Mouse (Mus musculus) neural tube, embryonic 12.5 days (tissue): ENCODE results near the gene Top1. TPM values are rescaled to one million over a fixed set of nuclear protein-coding genes. Genes with fewer than 3 reads are reported as not detected.
"Not testable (repeated sequence)": the region's sequence is repeated elsewhere in the genome, so short reads cannot be mapped to it uniquely, and the experiment has no call there.

ENCODE experiments used
- ATAC-seq: fragments of 200-750 bp; cut with Nextera tagmentation; 2 replicates; pipeline ENCODE4 v1.8.0; 2017; ENCODE audit warnings: low read depth, mild to moderate bottlenecking, moderate TSS enrichment, moderate library complexity; ENCODE audit not compliant: low FRiP score
- H3K27ac ChIP-seq: fragments of 300-500 bp; sonication (generic); 2 replicates; pipeline ENCODE4 v1.5.1; 2016
- H3K27me3 ChIP-seq: fragments of 300-500 bp; sonication (generic); replicated peaks from 2 replicates; pipeline ENCODE4 v1.6.1; 2016; ENCODE audit warnings: mild to moderate bottlenecking
- H3K36me3 ChIP-seq: fragments of 300-500 bp; sonication (generic); 2 replicates; pipeline ENCODE4 v1.6.1; 2016; ENCODE audit warnings: mild to moderate bottlenecking
- H3K4me1 ChIP-seq: fragments of 300-500 bp; sonication (generic); 2 replicates; pipeline ENCODE4 v1.6.1; 2016
- H3K4me2 ChIP-seq: fragments of 300-500 bp; sonication (generic); replicated peaks from 2 replicates; pipeline ENCODE4 v1.6.1; 2016; ENCODE audit warnings: mild to moderate bottlenecking
- H3K4me3 ChIP-seq: fragments of 300-500 bp; sonication (generic); 2 replicates; pipeline ENCODE4 v1.5.1; 2016
- H3K9ac ChIP-seq: fragments of 300-500 bp; sonication (generic); 2 replicates; pipeline ENCODE4 v1.6.1; 2016; ENCODE audit warnings: mild to moderate bottlenecking
- H3K9me3 ChIP-seq: fragments of 300-500 bp; sonication (generic); 2 replicates; pipeline ENCODE4 v1.6.1; 2016; ENCODE audit warnings: mild to moderate bottlenecking
- WGBS: fragments of 180-500 bp; shearing (Covaris S2); methylation state at CpG from one replicate; pipeline ENCODE4 v1.1.7; 2016; 5-methylcytosine and 5-hydroxymethylcytosine counted together
- polyA plus RNA-seq: library from polyadenylated mRNA; unstranded; fragments of >200 nt; fragmentation: Nextera tagmentation; extraction: Ambion mirVana; gene quantifications from 2 replicates; pipeline ENCODE4 v1.2.1, GENCODE M21; 2016

Top1 gene
- polyA plus RNA-seq, 1 experiment from 2014 or later: 106 TPM

DNA sequence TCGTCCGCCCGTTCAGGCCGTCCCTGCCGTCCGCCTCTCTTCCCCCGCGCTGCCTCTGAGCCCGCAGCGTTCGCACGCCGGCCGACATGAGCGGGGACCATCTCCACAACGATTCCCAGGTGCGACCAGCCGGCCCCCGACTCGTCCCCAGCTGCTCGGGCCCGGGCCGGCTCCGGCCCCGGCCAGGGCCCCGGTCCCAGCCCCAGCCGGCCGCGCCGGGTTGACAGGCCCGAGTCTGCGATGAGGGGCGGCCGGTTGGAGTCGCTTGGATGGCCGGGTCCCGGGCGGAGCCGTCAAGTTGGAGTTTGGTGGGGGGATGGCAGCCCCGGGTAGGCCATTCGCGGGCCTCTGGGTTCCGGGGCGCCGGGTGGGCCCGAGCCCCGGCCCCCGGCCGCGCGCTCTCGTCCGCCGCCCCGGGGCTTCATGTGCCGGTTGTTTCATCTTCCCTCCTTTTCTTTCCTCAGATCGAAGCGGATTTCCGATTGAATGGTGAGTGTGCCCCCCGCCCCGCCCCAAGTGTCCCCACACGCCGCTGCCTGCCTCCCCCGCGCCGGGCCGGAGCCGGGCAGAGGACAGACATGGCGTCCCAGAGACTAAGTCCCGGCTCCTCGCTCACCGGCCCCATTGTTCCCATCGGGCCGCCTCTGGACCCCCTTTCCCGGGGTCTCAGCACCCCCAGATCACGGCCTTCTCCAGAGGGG, 606 bp downstream of the Top1 start:
- Histone ChIP-seq H3K4me3 (peak overlapping the region; percentile 100), H3K27me3 (no peaks in the 10 kb centered on the region), H3K4me2 (peak overlapping the region; percentile 81), H3K9ac (peak overlapping the region; percentile 99), H3K27ac (peak overlapping the region; percentile 92), H3K9me3 (no peaks in the 10 kb centered on the region), H3K36me3 (no peaks in the 10 kb centered on the region), H3K4me1 (peaks cover 18% of the 10 kb centered on the region)
- under 1% methylated on average over 76 of the region's 76 CpGs for WGBS
- ATAC-seq: peak; percentile 65

DNA sequence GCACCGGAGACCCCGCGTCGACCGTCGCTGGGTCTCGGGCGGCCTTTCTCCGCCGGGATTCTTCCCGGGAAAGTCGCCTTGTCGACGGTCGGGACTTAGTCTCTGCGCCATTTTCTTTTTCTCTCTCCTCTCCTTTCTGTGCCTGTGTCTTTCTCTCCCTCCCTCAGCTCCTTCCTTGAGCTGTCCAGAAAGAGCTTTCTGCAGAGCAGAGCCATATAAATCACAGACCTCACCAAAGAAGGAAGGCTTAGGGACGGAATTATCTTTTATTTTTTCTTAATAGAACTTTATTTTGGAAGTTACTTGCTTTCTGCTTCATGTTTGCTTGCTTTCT, 1.1 kb downstream of the Top1 start:
- peak overlapping the region; percentile 100 for H3K4me3 ChIP-seq
- H3K36me3 ChIP-seq: no peaks in the 10 kb centered on the region
- peak overlapping the region; percentile 81 for H3K4me2 ChIP-seq
- ATAC-seq: no peak
- no peaks in the 10 kb centered on the region for H3K27me3 ChIP-seq
- H3K9me3 ChIP-seq: no peaks in the 10 kb centered on the region
- H3K9ac ChIP-seq: peak overlapping the region; percentile 99
- peaks cover 18% of the 10 kb centered on the region for H3K4me1 ChIP-seq
- peak overlapping the region; percentile 92 for H3K27ac ChIP-seq
- under 1% methylated on average over 17 of the region's 17 CpGs for WGBS

DNA sequence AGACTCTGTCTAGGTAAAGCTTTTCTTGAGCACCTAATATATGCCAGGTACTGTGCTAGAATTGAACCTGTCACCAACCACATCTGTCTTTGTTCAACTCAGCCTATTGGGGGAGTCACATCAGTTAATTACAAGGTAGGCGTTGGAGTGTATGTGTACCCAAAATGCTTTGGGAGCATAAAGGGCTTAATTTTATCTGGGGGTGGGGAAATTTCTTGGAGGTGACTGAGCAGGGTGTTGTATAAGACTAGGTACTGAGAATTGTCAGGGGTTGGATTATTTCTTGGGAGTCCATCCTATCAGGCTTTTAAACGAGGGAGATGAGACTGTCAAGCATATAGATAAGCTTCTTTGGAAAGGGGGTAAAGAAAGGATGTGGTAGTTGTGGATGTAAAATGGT, 2.4 kb downstream of the Top1 start:
- Histone ChIP-seq H3K27ac (no peak overlapping the region), H3K9me3 (no peaks in the 10 kb centered on the region), H3K4me1 (peaks cover 21% of the 10 kb centered on the region), H3K36me3 (peaks cover 11% of the 10 kb centered on the region; the same call in 1 of the 2 replicates), H3K4me2 (peak overlapping the region; percentile 81), H3K27me3 (no peaks in the 10 kb centered on the region), H3K4me3 (peak overlapping the region; percentile 100), H3K9ac (peak overlapping the region; percentile 99)
- ATAC-seq: no peak
- WGBS: 44% methylated on average over 2 of the region's 2 CpGs

DNA sequence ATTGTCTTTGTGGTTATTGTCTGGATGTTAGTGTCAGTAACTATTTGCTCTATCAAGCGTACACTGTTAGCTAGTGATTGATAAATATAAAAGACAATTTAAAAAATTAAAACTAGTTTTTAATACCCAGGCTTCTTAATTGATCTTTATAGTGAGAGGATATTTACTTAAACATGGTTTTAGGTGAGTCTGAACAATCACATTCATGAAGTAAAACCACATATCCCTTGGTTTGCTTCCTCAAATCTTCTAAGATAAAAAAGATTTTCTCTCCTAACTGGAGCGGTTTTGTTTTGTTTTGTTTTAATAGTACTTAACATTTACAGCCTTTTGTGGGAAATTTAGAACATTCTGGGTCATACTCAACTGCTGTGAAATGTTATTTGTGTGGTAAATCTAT, 3.4 kb downstream of the Top1 start:
- no peaks in the 10 kb centered on the region for H3K9me3 ChIP-seq
- ATAC-seq: no peak
- peaks cover 22% of the 10 kb centered on the region for H3K4me1 ChIP-seq
- H3K27me3 ChIP-seq: no peaks in the 10 kb centered on the region
- H3K9ac ChIP-seq: 0 out of 2 replicates have a peak overlapping the region, but pooled peaks have one; percentile 21
- peak overlapping the region; percentile 81 for H3K4me2 ChIP-seq
- H3K4me3 ChIP-seq: peak overlapping the region; percentile 19; the same call in 1 of the 2 replicates
- H3K36me3 ChIP-seq: peaks cover 15% of the 10 kb centered on the region
- H3K27ac ChIP-seq: no peak overlapping the region
- WGBS: 86% methylated on average over 2 of the region's 2 CpGs

DNA sequence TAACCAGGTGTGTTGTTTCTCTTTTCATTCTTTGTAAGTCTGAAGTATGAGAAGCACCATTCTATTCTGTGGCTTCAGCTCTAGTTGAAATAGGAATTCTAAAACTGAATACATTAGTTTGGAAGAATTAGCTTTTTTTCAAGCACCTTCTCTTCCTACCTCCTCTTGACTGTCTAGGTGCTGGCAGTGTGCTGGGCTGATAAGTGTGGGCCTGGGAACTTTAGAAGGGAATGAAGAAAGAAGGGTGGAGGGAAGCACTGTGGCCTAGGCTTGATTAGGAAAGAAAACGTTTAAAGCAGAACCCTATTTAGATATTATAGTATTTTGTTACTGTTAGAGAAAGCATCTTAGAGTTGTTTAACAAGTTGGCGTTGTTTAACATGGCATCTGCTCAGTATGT, 5.5 kb downstream of the Top1 start:
- Histone ChIP-seq H3K27me3 (no peaks in the 10 kb centered on the region), H3K9ac (no peak overlapping the region), H3K4me2 (no peak overlapping the region), H3K4me1 (peaks cover 22% of the 10 kb centered on the region), H3K27ac (no peak overlapping the region), H3K9me3 (no peaks in the 10 kb centered on the region), H3K36me3 (peaks cover 26% of the 10 kb centered on the region), H3K4me3 (no peak overlapping the region)
- ATAC-seq: no peak
- WGBS: 85% methylated on average over 2 of the region's 2 CpGs

DNA sequence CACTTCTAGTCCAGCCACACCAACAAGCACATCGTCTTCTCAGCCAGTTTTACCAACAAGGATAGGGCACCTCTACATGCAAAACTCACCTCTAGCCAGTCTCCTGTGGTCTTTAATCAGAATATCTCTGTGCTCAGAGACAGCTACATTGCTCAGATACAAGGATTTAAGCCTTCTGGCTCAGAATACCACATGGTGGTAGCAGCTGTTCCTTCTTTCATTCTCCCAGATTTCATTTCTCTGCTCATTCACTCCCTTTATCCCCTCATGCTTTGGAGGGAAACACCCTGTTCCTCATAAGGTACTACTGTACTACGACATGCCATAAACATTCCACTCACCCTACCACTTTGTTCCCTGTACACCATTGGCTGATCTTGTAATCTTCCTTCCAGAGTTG, 7.5 kb downstream of the Top1 start:
- H3K27ac ChIP-seq: no peak overlapping the region
- peaks cover 14% of the 10 kb centered on the region for H3K4me1 ChIP-seq
- no peaks in the 10 kb centered on the region for H3K9me3 ChIP-seq
- H3K36me3 ChIP-seq: peaks cover 29% of the 10 kb centered on the region
- no peaks in the 10 kb centered on the region for H3K27me3 ChIP-seq
- no peak overlapping the region for H3K4me2 ChIP-seq
- no peak overlapping the region for H3K9ac ChIP-seq
- WGBS: 89% methylated on average over 2 of the region's 2 CpGs
- ATAC-seq: no peak
- H3K4me3 ChIP-seq: no peak overlapping the region

DNA sequence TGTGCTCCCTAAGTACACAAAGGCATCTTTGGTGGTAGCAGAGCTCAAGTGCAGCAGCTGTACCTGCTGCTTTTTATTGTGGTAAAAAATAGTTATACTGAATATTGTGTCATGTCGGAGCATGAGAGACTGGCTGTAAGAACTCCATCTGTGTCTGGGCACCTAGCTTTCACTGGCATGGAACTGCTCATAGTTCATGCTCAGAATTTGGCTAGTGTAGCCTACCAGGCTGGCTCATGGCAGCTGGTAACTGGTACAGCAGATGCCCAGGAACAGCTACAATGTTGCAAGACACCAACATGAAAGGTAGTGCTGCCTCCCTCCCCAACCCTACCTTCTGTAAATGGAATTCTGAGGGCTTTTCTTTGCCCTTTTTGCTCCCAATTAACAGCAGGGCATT, 9.9 kb downstream of the Top1 start:
- Histone ChIP-seq H3K4me2 (no peak overlapping the region), H3K9me3 (no peaks in the 10 kb centered on the region), H3K36me3 (peaks cover 32% of the 10 kb centered on the region), H3K4me3 (no peak overlapping the region), H3K4me1 (peaks cover 4% of the 10 kb centered on the region), H3K27ac (no peak overlapping the region), H3K9ac (no peak overlapping the region), H3K27me3 (no peaks in the 10 kb centered on the region)
- ATAC-seq: no peak
- 100% methylated on average over 1 of the region's 1 CpGs for WGBS

DNA sequence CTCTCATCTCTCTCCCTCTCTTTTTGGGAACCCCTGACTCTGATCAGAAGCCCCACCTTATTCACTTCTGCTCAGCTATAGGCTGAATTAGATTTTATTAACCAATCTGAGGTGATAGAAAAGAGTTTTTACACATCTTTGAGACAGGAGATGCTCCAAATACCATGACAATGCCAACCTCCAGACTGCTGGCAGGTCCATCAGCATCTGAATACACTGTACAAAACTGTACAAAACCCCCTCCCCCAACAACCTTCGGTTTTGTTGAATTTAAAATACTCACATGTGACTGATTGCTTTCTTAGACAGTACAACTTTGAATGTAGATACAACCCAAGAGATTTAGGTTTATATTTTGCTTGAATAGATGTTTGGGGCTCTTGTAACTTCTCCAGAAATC, 10.5 kb downstream of the Top1 start:
- Histone ChIP-seq H3K36me3 (peaks cover 32% of the 10 kb centered on the region), H3K4me3 (no peak overlapping the region), H3K27ac (no peak overlapping the region), H3K27me3 (no peaks in the 10 kb centered on the region), H3K4me2 (no peak overlapping the region), H3K9me3 (no peaks in the 10 kb centered on the region), H3K9ac (no peak overlapping the region), H3K4me1 (peaks cover 4% of the 10 kb centered on the region)
- 84% methylated on average over 1 of the region's 1 CpGs for WGBS
- ATAC-seq: no peak

DNA sequence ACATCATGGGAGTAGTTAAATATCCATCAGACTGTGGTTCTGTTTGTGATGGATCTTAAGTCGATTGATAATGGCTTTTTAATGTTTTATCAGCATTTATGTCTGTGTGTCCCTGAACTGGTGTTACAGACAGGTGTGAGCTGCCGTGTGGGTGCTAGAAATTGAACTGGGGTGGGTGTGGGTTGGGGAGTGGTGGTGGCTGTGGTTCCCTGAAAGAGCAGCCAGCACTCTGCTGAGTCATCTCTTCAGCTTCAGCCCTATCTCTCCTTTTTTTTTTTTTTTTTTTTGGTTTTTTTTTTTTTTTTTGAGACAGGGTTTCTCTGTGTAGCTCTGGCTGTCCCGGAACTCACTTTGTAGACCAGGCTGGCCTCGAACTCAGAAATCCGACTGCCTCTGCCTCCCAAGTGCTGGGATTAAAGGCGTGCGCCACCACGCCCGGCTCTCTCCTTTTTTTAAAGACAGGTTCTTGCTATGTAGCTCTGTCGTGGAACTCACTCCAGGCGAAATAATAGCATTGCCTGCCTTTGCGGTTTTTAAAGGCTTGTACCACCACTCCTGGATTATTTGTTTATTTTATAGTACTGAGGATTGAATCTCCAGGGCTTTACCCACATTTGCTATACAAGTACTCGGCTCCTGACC, 12.2 kb downstream of the Top1 start:
- no peaks in the 10 kb centered on the region for H3K9me3 ChIP-seq
- peaks cover 2% of the 10 kb centered on the region for H3K4me1 ChIP-seq
- H3K27ac ChIP-seq: no peak overlapping the region
- no peaks in the 10 kb centered on the region for H3K27me3 ChIP-seq
- no peak for ATAC-seq
- no peak overlapping the region for H3K9ac ChIP-seq
- peaks cover 23% of the 10 kb centered on the region for H3K36me3 ChIP-seq
- no peak overlapping the region for H3K4me2 ChIP-seq
- 96% methylated on average over 13 of the region's 13 CpGs for whole genome bisulfite sequencing
- H3K4me3 ChIP-seq: no peak overlapping the region

DNA sequence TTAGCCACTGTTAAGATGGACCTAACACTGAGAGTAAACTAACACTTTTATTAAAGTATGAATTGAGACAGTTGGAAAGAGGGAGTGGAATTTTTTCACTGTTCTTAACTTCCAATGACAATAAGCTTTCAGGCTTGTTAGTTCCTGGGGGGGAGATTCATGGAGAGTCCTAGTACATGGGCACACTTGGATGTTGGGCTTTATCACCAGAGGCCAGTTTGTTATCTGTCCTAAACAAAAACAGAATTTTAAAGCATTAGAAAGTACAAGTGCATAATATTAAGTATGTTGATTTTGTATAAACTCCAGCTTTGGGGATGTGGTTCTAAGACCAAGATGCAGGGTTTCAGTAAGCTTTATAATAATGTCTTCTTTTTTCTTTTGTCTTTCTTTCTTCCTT, 13.1 kb downstream of the Top1 start:
- no peak overlapping the region for H3K4me3 ChIP-seq
- H3K36me3 ChIP-seq: peaks cover 17% of the 10 kb centered on the region

DNA sequence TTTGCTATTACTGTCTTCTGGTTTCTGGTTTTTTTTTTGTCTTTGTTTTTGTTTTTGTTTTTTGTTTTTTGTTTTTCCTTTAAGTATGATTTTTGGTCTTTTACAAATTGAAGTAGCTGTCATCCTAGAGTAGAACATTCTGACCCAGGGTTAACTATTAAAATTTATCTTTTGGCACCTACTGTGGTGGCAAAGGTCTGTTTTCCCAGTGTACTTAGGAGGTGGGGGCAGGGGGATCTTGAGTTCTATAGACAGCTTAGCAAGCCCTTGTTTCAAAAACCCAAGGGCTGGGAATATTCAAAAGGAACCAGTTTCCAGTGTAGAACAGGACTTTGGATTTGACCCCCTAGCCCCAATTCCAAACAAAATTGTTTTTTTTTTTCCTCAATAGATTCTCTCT, 18.7 kb downstream of the Top1 start:
- no peaks in the 10 kb centered on the region for H3K9me3 ChIP-seq
- H3K9ac ChIP-seq: no peak overlapping the region
- H3K36me3 ChIP-seq: no peaks in the 10 kb centered on the region
- no peaks in the 10 kb centered on the region for H3K27me3 ChIP-seq
- no peak overlapping the region for H3K27ac ChIP-seq
- no peak for ATAC-seq
- no peak overlapping the region for H3K4me2 ChIP-seq
- H3K4me1 ChIP-seq: no peaks in the 10 kb centered on the region
- no peak overlapping the region for H3K4me3 ChIP-seq

More for the DNA sequence above, 13.1 kb downstream of the Top1 start:
- no peak for ATAC-seq
- Histone ChIP-seq H3K9me3 (no peaks in the 10 kb centered on the region), H3K27ac (no peak overlapping the region), H3K9ac (no peak overlapping the region), H3K4me1 (no peaks in the 10 kb centered on the region; the same call in 1 of the 2 replicates), H3K4me2 (no peak overlapping the region), H3K27me3 (no peaks in the 10 kb centered on the region)

DNA sequence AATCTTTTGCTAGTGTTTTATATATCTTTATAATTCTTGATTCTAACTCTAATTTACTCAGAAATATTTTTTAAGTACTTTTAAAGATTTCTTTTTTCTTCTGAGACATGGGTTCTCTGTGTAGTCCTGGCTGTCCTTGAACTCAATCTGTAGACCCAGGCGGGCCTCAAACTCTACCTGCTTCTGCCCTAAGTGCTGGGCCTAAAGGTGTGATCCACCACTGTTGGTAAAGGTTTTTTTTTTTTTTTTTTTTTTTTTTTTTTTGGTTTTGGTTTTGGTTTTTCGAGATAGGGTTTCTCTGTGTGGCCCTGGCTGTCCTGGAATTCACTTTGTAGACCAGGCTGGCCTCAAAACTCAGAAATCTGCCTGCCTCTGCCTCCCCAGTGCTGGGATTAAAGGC, 19.3 kb downstream of the Top1 start:
- not testable (repeated sequence) for H3K9me3 ChIP-seq, H3K27ac ChIP-seq, H3K4me3 ChIP-seq, H3K36me3 ChIP-seq, H3K4me1 ChIP-seq, H3K4me2 ChIP-seq, H3K9ac ChIP-seq, H3K27me3 ChIP-seq, ATAC-seq
- WGBS: 89% methylated on average over 2 of the region's 2 CpGs

DNA sequence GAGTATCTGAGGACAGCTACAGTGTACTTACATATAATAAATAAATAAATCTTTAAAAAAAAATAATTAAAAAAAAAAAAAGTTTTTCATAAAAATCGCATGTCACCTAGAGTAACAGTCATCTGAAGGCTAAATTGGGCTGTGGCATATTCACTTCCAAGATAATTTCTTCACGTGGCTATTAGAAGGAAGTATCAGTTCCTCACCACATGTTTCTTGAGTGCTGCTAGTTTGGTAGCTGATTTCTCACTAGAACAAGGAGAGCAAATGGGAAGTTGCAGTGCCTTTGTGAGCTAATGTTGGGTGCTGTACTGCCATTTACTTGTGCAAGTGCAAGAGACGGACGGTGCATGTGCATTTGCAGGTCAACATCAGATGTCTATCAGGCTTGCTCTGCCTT, 21.6 kb downstream of the Top1 start:
- no peak overlapping the region for H3K27ac ChIP-seq
- no peaks in the 10 kb centered on the region for H3K27me3 ChIP-seq
- WGBS: 95% methylated on average over 4 of the region's 4 CpGs
- no peak overlapping the region for H3K4me3 ChIP-seq
- ATAC-seq: no peak
- H3K4me1 ChIP-seq: no peaks in the 10 kb centered on the region
- H3K9ac ChIP-seq: no peak overlapping the region
- H3K4me2 ChIP-seq: no peak overlapping the region
- peaks cover 16% of the 10 kb centered on the region for H3K36me3 ChIP-seq
- no peaks in the 10 kb centered on the region for H3K9me3 ChIP-seq
